Mouse (Mus musculus) heart, embryonic 11.5 days (tissue): ENCODE results near the gene Ambra1. TPM values are rescaled to one million over a fixed set of nuclear protein-coding genes. Genes with fewer than 3 reads are reported as not detected.
"Not testable (repeated sequence)": the region's sequence is repeated elsewhere in the genome, so short reads cannot be mapped to it uniquely, and the experiment has no call there.

ENCODE experiments used
- ATAC-seq: fragments of 200-750 bp; cut with Nextera tagmentation; replicated peaks from 2 replicates; pipeline ENCODE4 v1.8.0; 2017; ENCODE audit warnings: moderate library complexity; ENCODE audit not compliant: insufficient number of reproducible peaks, low FRiP score, low TSS enrichment
- H3K27ac ChIP-seq: fragments of 300-500 bp; sonication (generic); 2 replicates; pipeline ENCODE4 v1.5.1; 2014; ENCODE audit warnings: mild to moderate bottlenecking, low read depth, low read length
- H3K27me3 ChIP-seq: fragments of 300-500 bp; sonication (generic); 2 replicates; pipeline ENCODE4 v1.6.1; 2014; ENCODE audit warnings: mild to moderate bottlenecking, low read length, mixed read lengths; ENCODE audit not compliant: control insufficient read depth, insufficient read depth
- H3K36me3 ChIP-seq: fragments of 300-500 bp; sonication (generic); 2 replicates; pipeline ENCODE4 v1.6.1; 2014; ENCODE audit warnings: mild to moderate bottlenecking, low read length, moderate library complexity, mixed read lengths; ENCODE audit not compliant: control insufficient read depth, insufficient read depth
- H3K4me1 ChIP-seq: fragments of 300-500 bp; sonication (generic); 2 replicates; pipeline ENCODE4 v1.6.1; 2014; ENCODE audit warnings: low read length; ENCODE audit not compliant: control insufficient read depth, insufficient read depth
- H3K4me2 ChIP-seq: fragments of 300-500 bp; sonication (generic); 2 replicates; pipeline ENCODE4 v1.6.1; 2014; ENCODE audit warnings: mild to moderate bottlenecking, moderate library complexity
- H3K4me3 ChIP-seq: fragments of 300-500 bp; sonication (generic); 2 replicates; pipeline ENCODE4 v1.5.1; 2014; ENCODE audit warnings: low read depth, low read length
- H3K9ac ChIP-seq: fragments of 300-500 bp; sonication (generic); 2 replicates; pipeline ENCODE4 v1.6.1; 2014; ENCODE audit warnings: mild to moderate bottlenecking, low read depth, low read length, moderate library complexity
- H3K9me3 ChIP-seq: fragments of 300-500 bp; sonication (generic); replicated peaks from 2 replicates; pipeline ENCODE4 v1.6.1; 2016; ENCODE audit warnings: low read length; ENCODE audit not compliant: control insufficient read depth
- WGBS: fragments of 180-500 bp; shearing (Covaris S2); extraction: QIAGEN DNeasy Blood & Tissue Kit; methylation state at CpG from one replicate; pipeline ENCODE4 v1.1.7; 2014; ENCODE audit not compliant: insufficient replicate concordance; 5-methylcytosine and 5-hydroxymethylcytosine counted together
- polyA plus RNA-seq: library from polyadenylated mRNA; unstranded; fragments of >200 nt; fragmentation: Nextera tagmentation; extraction: Ambion mirVana; gene quantifications from 2 replicates; pipeline ENCODE4 v1.2.1, GENCODE M21; 2014

Gene Ambra1
- polyA plus RNA-seq, 1 experiment from 2014 or later: 12.1 TPM

GRCm38 (mm10) chr2:91723951-91724350 is 6.0 kb upstream of the Ambra1 start:
- Histone ChIP-seq H3K9me3 (no peaks in the 10 kb centered on the region), H3K27ac (no peak overlapping the region), H3K4me2 (no peak overlapping the region), H3K4me1 (no peaks in the 10 kb centered on the region), H3K36me3 (no peaks in the 10 kb centered on the region), H3K4me3 (no peak overlapping the region), H3K27me3 (no peaks in the 10 kb centered on the region), H3K9ac (no peak overlapping the region)
- ATAC-seq: no peak

GRCm38 (mm10) chr2:91724716-91725115 is 5.2 kb upstream of the Ambra1 start:
- Histone ChIP-seq H3K9me3 (no peaks in the 10 kb centered on the region), H3K4me1 (no peaks in the 10 kb centered on the region), H3K4me2 (no peak overlapping the region), H3K27ac (no peak overlapping the region), H3K27me3 (no peaks in the 10 kb centered on the region), H3K36me3 (no peaks in the 10 kb centered on the region), H3K9ac (no peak overlapping the region), H3K4me3 (no peak overlapping the region)
- 65% methylated on average over 2 of the region's 2 CpGs for WGBS
- no peak for ATAC-seq

GRCm38 (mm10) chr2:91725476-91725875 is 4.5 kb upstream of the Ambra1 start:
- H3K4me2 ChIP-seq, H3K4me3 ChIP-seq: not testable (repeated sequence)
- 44% methylated on average over 4 of the region's 4 CpGs for WGBS

GRCm38 (mm10) chr2:91727011-91727410 is 2.9 kb upstream of the Ambra1 start:
- no peaks in the 10 kb centered on the region for H3K4me1 ChIP-seq
- no peaks in the 10 kb centered on the region for H3K9me3 ChIP-seq
- no peaks in the 10 kb centered on the region for H3K27me3 ChIP-seq
- ATAC-seq: no peak
- H3K4me3 ChIP-seq: no peak overlapping the region
- H3K9ac ChIP-seq: no peak overlapping the region
- H3K4me2 ChIP-seq: no peak overlapping the region
- H3K36me3 ChIP-seq: no peaks in the 10 kb centered on the region
- WGBS: 82% methylated on average over 3 of the region's 3 CpGs
- no peak overlapping the region for H3K27ac ChIP-seq

More at GRCm38 (mm10) chr2:91725476-91725875, 4.5 kb upstream of the Ambra1 start:
- not testable (repeated sequence) for H3K9me3 ChIP-seq, ATAC-seq, H3K27me3 ChIP-seq, H3K9ac ChIP-seq, H3K27ac ChIP-seq, H3K36me3 ChIP-seq, H3K4me1 ChIP-seq

- Histone ChIP-seq H3K9me3 (no peaks in the 10 kb centered on the region), H3K4me2 (peak overlapping the region; percentile 84), H3K27me3 (no peaks in the 10 kb centered on the region), H3K4me3 (peak overlapping the region; percentile 99), H3K4me1 (no peaks in the 10 kb centered on the region), H3K9ac (peak overlapping the region; percentile 95; the same call in 1 of the 2 replicates), H3K27ac (0 out of 2 replicates have a peak overlapping the region, but pooled peaks have one; percentile 95), H3K36me3 (no peaks in the 10 kb centered on the region)
- WGBS: 19% methylated on average over 4 of the region's 4 CpGs
- ATAC-seq: no peak
Measured at GRCm38 (mm10) chr2:91729571-91729970, 363 bp upstream of the Ambra1 start.

- Histone ChIP-seq H3K4me1 (no peaks in the 10 kb centered on the region), H3K36me3 (no peaks in the 10 kb centered on the region), H3K9me3 (no peaks in the 10 kb centered on the region), H3K27ac (no peak overlapping the region), H3K4me3 (no peak overlapping the region), H3K4me2 (no peak overlapping the region), H3K27me3 (no peaks in the 10 kb centered on the region), H3K9ac (no peak overlapping the region)
- ATAC-seq: no peak
- WGBS: 92% methylated on average over 5 of the region's 5 CpGs
Measured at GRCm38 (mm10) chr2:91735221-91735620, 5.3 kb downstream of the Ambra1 start.

GRCm38 (mm10) chr2:91739586-91739985 is 9.7 kb downstream of the Ambra1 start:
- Histone ChIP-seq H3K36me3 (no peaks in the 10 kb centered on the region), H3K4me3 (no peak overlapping the region), H3K4me2 (no peak overlapping the region), H3K27me3 (no peaks in the 10 kb centered on the region), H3K4me1 (no peaks in the 10 kb centered on the region), H3K27ac (no peak overlapping the region), H3K9ac (no peak overlapping the region), H3K9me3 (no peaks in the 10 kb centered on the region)
- no peak for ATAC-seq
- WGBS: 91% methylated on average over 1 of the region's 1 CpGs

- Histone ChIP-seq H3K9me3 (no peaks in the 10 kb centered on the region), H3K4me3 (no peak overlapping the region), H3K27me3 (no peaks in the 10 kb centered on the region), H3K4me2 (no peak overlapping the region), H3K4me1 (no peaks in the 10 kb centered on the region), H3K36me3 (no peaks in the 10 kb centered on the region), H3K27ac (no peak overlapping the region), H3K9ac (no peak overlapping the region)
- WGBS: 91% methylated on average over 5 of the region's 5 CpGs
- ATAC-seq: no peak
Measured at GRCm38 (mm10) chr2:91744686-91745085, 14.8 kb downstream of the Ambra1 start.

GRCm38 (mm10) chr2:91749811-91750261 is 19.9 kb downstream of the Ambra1 start:
- H3K36me3 ChIP-seq: no peaks in the 10 kb centered on the region
- no peak overlapping the region for H3K9ac ChIP-seq
- no peak overlapping the region for H3K27ac ChIP-seq
- ATAC-seq: no peak
- H3K4me1 ChIP-seq: 0 out of 2 replicates have a peak, but pooled peaks cover 3% of the 10 kb centered on the region
- WGBS: 44% methylated on average over 2 of the region's 2 CpGs
- H3K9me3 ChIP-seq: no peaks in the 10 kb centered on the region
- no peak overlapping the region for H3K4me2 ChIP-seq
- no peak overlapping the region for H3K4me3 ChIP-seq
- no peaks in the 10 kb centered on the region for H3K27me3 ChIP-seq
